Mouse (Mus musculus): ENCODE data around the gene Gdf5. TPM values are rescaled to one million over a fixed set of nuclear protein-coding genes. Genes with fewer than 3 reads are reported as not detected.

The Gdf5 gene
- polyA plus RNA-seq, 1 experiment from 2014 or later, result 1.7 TPM

DNA sequence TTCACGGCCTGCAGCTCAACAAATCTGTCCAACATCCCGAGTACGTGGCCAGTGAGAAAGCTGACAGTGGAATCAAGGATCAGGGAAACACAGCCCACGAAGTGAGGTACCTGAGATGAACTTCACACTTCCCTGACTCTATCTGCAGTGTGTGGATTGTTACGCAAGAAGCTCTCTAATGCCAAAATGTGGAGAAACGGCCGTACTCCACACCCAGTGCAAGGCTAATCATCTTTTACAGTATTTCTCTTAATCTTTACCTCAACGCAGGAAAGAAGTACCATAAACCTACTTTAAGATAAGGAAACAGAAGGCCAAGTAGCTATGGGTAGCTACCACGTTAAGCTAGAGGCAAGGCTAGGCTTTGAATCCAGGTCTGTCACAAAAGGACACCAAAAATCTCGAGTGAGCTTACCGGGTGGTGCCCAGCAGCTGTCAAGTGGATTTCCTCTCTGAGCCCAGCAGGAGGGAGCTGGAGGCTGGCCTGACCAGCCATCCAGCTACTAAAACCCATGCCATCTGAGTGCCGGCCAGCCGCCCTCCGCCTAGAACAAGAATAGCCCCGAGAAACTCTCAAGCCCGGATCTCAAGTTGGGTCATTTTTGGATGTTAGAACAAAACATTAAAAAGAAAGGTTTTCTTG, 42.1 kb downstream of the Gdf5 start:
- no peak overlapping the region for H3K4me3 ChIP-seq (ENCODE audit: low read depth, low read length)
- H3K9ac ChIP-seq (replicated peaks; ENCODE audit: low read depth), result no peak overlapping the region
- H3K4me1 ChIP-seq (ENCODE audit: insufficient read depth, low read depth, low read length), result no peaks in the 10 kb centered on the region
- 64% methylated on average over 16 of the region's 16 CpGs for WGBS
- H3K4me2 ChIP-seq (replicated peaks; ENCODE audit: low read depth, low read length), result no peak overlapping the region
- H3K36me3 ChIP-seq (ENCODE audit: insufficient read depth, low read length), result no peaks in the 10 kb centered on the region; the same call in 1 of the 2 replicates
- H3K9me3 ChIP-seq (ENCODE audit: low read length), result no peaks in the 10 kb centered on the region
- DNase-seq (ENCODE audit: low spot score) (peak; percentile 33), ATAC-seq (peak; percentile 68)
- H3K27me3 ChIP-seq (replicated peaks; ENCODE audit: insufficient read depth, low read length), result no peaks in the 10 kb centered on the region
- TF ChIP-seq CTCF (IDR thresholded peaks at IDR 0.05) (no peak), EP300 (IDR thresholded peaks at IDR 0.05) (no peak)
- no peak overlapping the region for H3K27ac ChIP-seq (ENCODE audit: low read length)

DNA sequence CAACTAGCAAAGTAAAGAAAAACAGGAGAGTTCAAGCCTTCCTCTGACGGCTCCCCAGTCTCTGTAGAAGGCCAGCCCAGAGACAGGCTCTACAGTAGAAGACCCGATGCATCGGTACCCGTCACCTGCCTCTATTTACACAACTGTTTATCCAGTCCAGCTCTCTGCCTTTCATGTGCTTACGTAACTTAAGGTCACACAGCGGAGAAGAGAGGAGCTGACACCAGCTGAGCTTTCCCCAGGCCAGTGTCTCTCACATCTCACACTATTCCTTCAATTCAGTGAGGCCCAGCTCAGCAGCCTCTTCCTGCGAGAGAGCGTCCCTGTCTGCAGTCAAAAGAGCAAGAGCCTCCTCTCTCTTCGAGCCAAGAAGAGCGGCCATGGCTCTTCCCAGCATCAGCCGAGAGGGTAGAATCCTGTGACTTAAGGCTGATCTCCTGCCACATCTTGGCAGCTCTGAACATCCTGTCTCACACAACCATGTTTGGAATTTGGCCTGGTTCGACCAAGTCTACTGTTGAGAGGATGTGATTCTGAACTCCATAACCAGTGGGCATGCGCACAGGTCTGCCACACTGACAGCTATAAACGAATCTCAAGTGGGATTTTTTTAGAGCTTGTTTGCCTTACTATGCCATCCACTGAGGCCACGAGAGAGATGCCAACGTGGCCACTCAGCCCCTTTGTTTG, 50.0 kb downstream of the Gdf5 start:
- no peaks in the 10 kb centered on the region for H3K27me3 ChIP-seq (replicated peaks; ENCODE audit: insufficient read depth, low read length)
- ATAC-seq (peak; percentile 26; the same call in 1 of the 2 replicates), DNase-seq (ENCODE audit: low spot score) (peak; percentile 5)
- no peaks in the 10 kb centered on the region for H3K4me1 ChIP-seq (ENCODE audit: insufficient read depth, low read depth, low read length)
- H3K4me3 ChIP-seq (ENCODE audit: low read depth, low read length), result no peak overlapping the region
- 0 out of 2 replicates have a peak overlapping the region, but pooled peaks have one; percentile 26 for H3K27ac ChIP-seq (ENCODE audit: low read length)
- no peak overlapping the region for H3K9ac ChIP-seq (replicated peaks; ENCODE audit: low read depth)
- no peaks in the 10 kb centered on the region for H3K36me3 ChIP-seq (ENCODE audit: insufficient read depth, low read length)
- WGBS, result 65% methylated on average over 16 of the region's 16 CpGs
- TF ChIP-seq EP300 (IDR thresholded peaks at IDR 0.05) (no peak), CTCF (IDR thresholded peaks at IDR 0.05) (no peak)
- no peak overlapping the region for H3K4me2 ChIP-seq (replicated peaks; ENCODE audit: low read depth, low read length)
- H3K9me3 ChIP-seq (ENCODE audit: low read length), result no peaks in the 10 kb centered on the region

DNA sequence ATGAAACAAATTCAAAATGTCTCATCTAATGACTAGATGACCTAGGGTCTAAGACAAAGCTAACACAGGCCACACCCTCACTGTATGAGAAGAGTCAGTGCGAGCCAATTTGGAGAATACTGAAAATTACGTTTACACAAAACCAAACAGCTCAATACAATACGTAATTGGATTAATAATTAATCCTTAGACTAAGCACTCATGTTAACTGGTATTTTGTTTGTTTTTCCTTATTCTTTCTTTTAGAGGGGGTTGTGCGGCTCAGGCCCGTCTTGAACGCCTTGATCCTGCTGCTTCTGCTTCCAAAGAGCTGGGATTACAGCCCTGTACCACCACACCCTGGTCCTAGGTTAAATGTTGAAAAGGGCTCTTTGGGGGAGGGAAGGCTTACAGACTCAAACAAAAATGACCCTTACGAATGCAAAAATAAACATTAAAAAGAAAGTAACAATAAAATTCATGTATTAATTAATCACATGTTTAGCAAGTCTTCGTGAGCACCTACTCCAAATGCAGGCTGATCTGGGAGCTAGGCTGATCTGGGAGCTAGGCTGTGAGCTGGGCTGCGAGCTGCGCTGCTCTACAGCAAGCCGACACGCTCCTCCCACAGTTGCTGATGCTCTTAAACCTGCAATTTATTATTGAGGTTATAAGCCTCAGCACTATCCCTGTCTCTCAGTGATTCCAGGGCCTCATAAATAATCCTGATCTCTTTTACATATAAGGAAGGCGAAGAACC, 50.7 kb downstream of the Gdf5 start:
- no peak for TF ChIP-seq CTCF (IDR thresholded peaks at IDR 0.05)
- TF ChIP-seq EP300 (IDR thresholded peaks at IDR 0.05), result no peak
- no peaks in the 10 kb centered on the region for H3K9me3 ChIP-seq (ENCODE audit: low read length)
- peak; percentile 36 for DNase-seq (ENCODE audit: low spot score)
- H3K4me1 ChIP-seq (ENCODE audit: insufficient read depth, low read depth, low read length), result no peaks in the 10 kb centered on the region
- WGBS, result 68% methylated on average over 13 of the region's 13 CpGs
- no peaks in the 10 kb centered on the region for H3K27me3 ChIP-seq (replicated peaks; ENCODE audit: insufficient read depth, low read length)
- 0 out of 2 replicates have a peak overlapping the region, but pooled peaks have one; percentile 21 for H3K27ac ChIP-seq (ENCODE audit: low read length)
- H3K36me3 ChIP-seq (ENCODE audit: insufficient read depth, low read length), result no peaks in the 10 kb centered on the region
- H3K4me3 ChIP-seq (ENCODE audit: low read depth, low read length), result no peak overlapping the region
- ATAC-seq, result peak; percentile 43; the same call in 1 of the 2 replicates
- H3K4me2 ChIP-seq (replicated peaks; ENCODE audit: low read depth, low read length), result no peak overlapping the region
- H3K9ac ChIP-seq (replicated peaks; ENCODE audit: low read depth), result no peak overlapping the region

Other genes with a start within 250 kb of the Gdf5 start
- gene Edem2, start 215.9 kb downstream of the Gdf5 start, polyA plus RNA-seq (2015; fragmentation: Nextera tagmentation; extraction: Ambion mirVana), result 46.6 and 47.3 TPM in 2 replicates
- gene Gm17581, start 209.5 kb downstream of the Gdf5 start, polyA plus RNA-seq (2015; fragmentation: Nextera tagmentation; extraction: Ambion mirVana), result not detected in 2 replicates
- gene Procr, start 194.2 kb downstream of the Gdf5 start, polyA plus RNA-seq (2015; fragmentation: Nextera tagmentation; extraction: Ambion mirVana), result 9.1 and 9.7 TPM in 2 replicates
- gene Mmp24, start 170.0 kb downstream of the Gdf5 start, polyA plus RNA-seq (2015; fragmentation: Nextera tagmentation; extraction: Ambion mirVana), result 0.05 and 0.11 TPM in 2 replicates
- 31.4 and 32.9 TPM in 2 replicates for gene BC029722, start 125.9 kb downstream of the Gdf5 start, polyA plus RNA-seq (2015; fragmentation: Nextera tagmentation; extraction: Ambion mirVana)
- gene Eif6, start 118.4 kb downstream of the Gdf5 start, polyA plus RNA-seq (2015; fragmentation: Nextera tagmentation; extraction: Ambion mirVana), result 127 and 141 TPM in 2 replicates
- gene Fam83c, start 110.5 kb downstream of the Gdf5 start, polyA plus RNA-seq (2015; fragmentation: Nextera tagmentation; extraction: Ambion mirVana), result 0.04 TPM in 1 of 2 replicates, not detected in the other
- 24.4 and 35.1 TPM in 2 replicates for gene Uqcc1, start 15.1 kb downstream of the Gdf5 start, polyA plus RNA-seq (2015; fragmentation: Nextera tagmentation; extraction: Ambion mirVana)
- gene Gm15557, start 4.6 kb downstream of the Gdf5 start, polyA plus RNA-seq (2015; fragmentation: Nextera tagmentation; extraction: Ambion mirVana), result 0.11 TPM in 1 of 2 replicates, not detected in the other
- 6.6 and 7.4 TPM in 2 replicates for gene Cep250, start 11.1 kb upstream of the Gdf5 start, polyA plus RNA-seq (2015; fragmentation: Nextera tagmentation; extraction: Ambion mirVana)
- gene 6430550D23Rik, start 62.6 kb upstream of the Gdf5 start, polyA plus RNA-seq (2015; fragmentation: Nextera tagmentation; extraction: Ambion mirVana), result 1.0 and 1.1 TPM in 2 replicates
- gene Ergic3, start 62.7 kb upstream of the Gdf5 start, polyA plus RNA-seq (2015; fragmentation: Nextera tagmentation; extraction: Ambion mirVana), result 168 and 181 TPM in 2 replicates
- gene Fer1l4, start 107.6 kb upstream of the Gdf5 start, polyA plus RNA-seq (2015; fragmentation: Nextera tagmentation; extraction: Ambion mirVana), result 0.06 and 0.36 TPM in 2 replicates
- gene Spag4, start 119.8 kb upstream of the Gdf5 start, polyA plus RNA-seq (2015; fragmentation: Nextera tagmentation; extraction: Ambion mirVana), result 0.74 and 0.89 TPM in 2 replicates
- gene Cpne1, start 166.6 kb upstream of the Gdf5 start, polyA plus RNA-seq (2015; fragmentation: Nextera tagmentation; extraction: Ambion mirVana), result 38.3 and 42.3 TPM in 2 replicates
- gene Rbm12, start 166.6 kb upstream of the Gdf5 start, polyA plus RNA-seq (2015; fragmentation: Nextera tagmentation; extraction: Ambion mirVana), result 10.1 and 10.7 TPM in 2 replicates
- 5.2 and 5.6 TPM in 2 replicates for gene Gm28036, start 181.7 kb upstream of the Gdf5 start, polyA plus RNA-seq (2015; fragmentation: Nextera tagmentation; extraction: Ambion mirVana)
- gene Romo1, start 198.7 kb upstream of the Gdf5 start, polyA plus RNA-seq (2015; fragmentation: Nextera tagmentation; extraction: Ambion mirVana), result 316 and 344 TPM in 2 replicates
- gene Nfs1, start 198.8 kb upstream of the Gdf5 start, polyA plus RNA-seq (2015; fragmentation: Nextera tagmentation; extraction: Ambion mirVana), result 33.7 and 34.0 TPM in 2 replicates
- 654 and 692 TPM in 2 replicates for gene Rbm39, start 234.9 kb upstream of the Gdf5 start, polyA plus RNA-seq (2015; fragmentation: Nextera tagmentation; extraction: Ambion mirVana)

Data from lung, postnatal 0 days (tissue).